Mouse (Mus musculus): ENCODE measurements at regions not wholly inside any gene's neighbourhood (a gene's known extent, or its start where the extent isn't known, plus 50 kb on each side); places are given as distances from the start of the nearest gene placed in this dataset.

- no peak for DNase-seq (ENCODE audit: low spot score)
These were observed 102.9 kb upstream of the Fut8 start for GRCm38 (mm10) chr12:77135067-77135466.

GRCm38 (mm10) chr12:77134306-77135010 lies 103.5 kb upstream of the Fut8 start:
- DNase-seq (ENCODE audit: low spot score), result no peak

GRCm38 (mm10) chr12:77133465-77134305 lies 104.2 kb upstream of the Fut8 start:
- no peak for DNase-seq (ENCODE audit: low spot score)

- DNase-seq (ENCODE audit: low spot score), result no peak
These were observed 106.6 kb upstream of the Fut8 start for GRCm38 (mm10) chr12:77131328-77131727.

GRCm38 (mm10) chr12:77130526-77130925 lies 107.4 kb upstream of the Fut8 start:
- no peak for DNase-seq (ENCODE audit: low spot score)

GRCm38 (mm10) chr12:77124267-77124666 lies 113.7 kb upstream of the Fut8 start:
- DNase-seq (ENCODE audit: low spot score), result no peak

- DNase-seq (ENCODE audit: low spot score), result no peak
These were observed 124.4 kb upstream of the Fut8 start for GRCm38 (mm10) chr12:77113516-77113915.

GRCm38 (mm10) chr12:77112133-77112532 lies 125.8 kb upstream of the Fut8 start:
- no peak for DNase-seq (ENCODE audit: low spot score)

GRCm38 (mm10) chr12:77107251-77107650 lies 130.7 kb upstream of the Fut8 start:
- DNase-seq (ENCODE audit: low spot score), result no peak

GRCm38 (mm10) chr12:77105887-77106600 lies 131.9 kb upstream of the Fut8 start:
- DNase-seq (ENCODE audit: low spot score), result no peak

GRCm38 (mm10) chr12:77100482-77100881 lies 137.4 kb upstream of the Fut8 start:
- DNase-seq (ENCODE audit: low spot score), result no peak

- DNase-seq (ENCODE audit: low spot score), result no peak
These were observed 137.5 kb upstream of the Max start for GRCm38 (mm10) chr12:77099521-77099920.

GRCm38 (mm10) chr12:77098821-77099220 lies 136.8 kb upstream of the Max start:
- no peak for DNase-seq (ENCODE audit: low spot score)

GRCm38 (mm10) chr12:77097831-77098230 lies 135.8 kb upstream of the Max start:
- no peak for DNase-seq (ENCODE audit: low spot score)

GRCm38 (mm10) chr12:77096461-77096860 lies 134.5 kb upstream of the Max start:
- DNase-seq (ENCODE audit: low spot score), result no peak

GRCm38 (mm10) chr12:77094999-77095915 lies 133.3 kb upstream of the Max start:
- no peak for DNase-seq (ENCODE audit: low spot score)

GRCm38 (mm10) chr12:77094168-77094567 lies 132.2 kb upstream of the Max start:
- DNase-seq (ENCODE audit: low spot score), result no peak

- no peak for DNase-seq (ENCODE audit: low spot score)
These were observed 130.7 kb upstream of the Max start for GRCm38 (mm10) chr12:77092741-77093140.

- DNase-seq (ENCODE audit: low spot score), result no peak
These were observed 130.1 kb upstream of the Max start for GRCm38 (mm10) chr12:77092143-77092542.

- DNase-seq (ENCODE audit: low spot score), result no peak
These were observed 129.7 kb upstream of the Max start for GRCm38 (mm10) chr12:77091700-77092099.

- DNase-seq (ENCODE audit: low spot score), result no peak
These were observed 128.5 kb upstream of the Max start for GRCm38 (mm10) chr12:77090525-77090924.

Measured in ovary, postnatal 36 days (tissue).